Mouse (Mus musculus): Measurements from ENCODE around the gene Cat. TPM values are rescaled to one million over a fixed set of nuclear protein-coding genes. Genes with fewer than 3 reads are reported as not detected.
A peak's percentile ranks its signal among the peaks of the same experiment; 100 is the strongest.

Cat gene
- total and polyA plus RNA-seq, 2 experiments from 2014 or later = 76.8 to 143 TPM

GRCm38 (mm10) chr2:103495633-103496418 is 10.9 kb upstream of the Cat start:
- TF ChIP-seq EP300 (IDR thresholded peaks at IDR 0.05; ENCODE audit: low read depth) (no peak), CTCF (IDR thresholded peaks at IDR 0.05; ENCODE audit: low read depth) (no peak)
- no peak overlapping the region for H3K27ac ChIP-seq (ENCODE audit: low read depth)
- no peaks in the 10 kb centered on the region for H3K4me1 ChIP-seq (ENCODE audit: control insufficient read depth, insufficient read depth)
- no peak for ATAC-seq (ENCODE audit: insufficient read depth, low read depth)
- no peak overlapping the region for H3K4me3 ChIP-seq (ENCODE audit: low read depth, low read length)
- H3K9ac ChIP-seq (replicated peaks; ENCODE audit: low read depth, low read length) = no peak overlapping the region
- no peaks in the 10 kb centered on the region for H3K36me3 ChIP-seq (replicated peaks; ENCODE audit: control insufficient read depth, insufficient read depth, low read length)
- 69% methylated on average over 6 of the region's 6 CpGs for WGBS
- no peak for DNase-seq (ENCODE audit: low spot score)
- no peaks in the 10 kb centered on the region for H3K27me3 ChIP-seq (ENCODE audit: control insufficient read depth, insufficient read depth, low read length)
- H3K4me2 ChIP-seq (ENCODE audit: low read depth, low read length) = no peak overlapping the region
- no peaks in the 10 kb centered on the region for H3K9me3 ChIP-seq (replicated peaks; ENCODE audit: control insufficient read depth, low read length)

DNA sequence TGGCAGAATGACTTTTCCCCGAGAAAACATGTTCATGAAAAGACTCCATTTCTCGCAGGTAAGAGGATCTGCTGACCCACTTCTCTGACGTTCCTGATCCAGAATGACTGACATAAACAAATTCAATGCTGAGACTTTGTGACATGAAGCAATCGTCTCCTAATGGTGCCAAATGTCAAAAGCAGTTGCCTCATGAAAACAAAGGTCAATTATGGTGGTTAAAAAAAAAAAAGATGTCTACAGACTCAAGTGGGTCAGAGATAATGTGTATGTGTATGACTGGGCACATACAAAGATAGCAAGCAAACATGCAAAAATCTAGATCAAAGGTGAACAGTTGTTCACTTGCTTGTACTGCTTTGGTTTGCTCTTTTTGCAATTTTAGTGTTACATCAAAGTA is 8.9 kb upstream of the Cat start:
- Histone ChIP-seq H3K4me3 (ENCODE audit: low read depth, low read length) (no peak overlapping the region), H3K27ac (ENCODE audit: low read depth) (no peak overlapping the region), H3K36me3 (replicated peaks; ENCODE audit: control insufficient read depth, insufficient read depth, low read length) (no peaks in the 10 kb centered on the region), H3K9me3 (replicated peaks; ENCODE audit: control insufficient read depth, low read length) (no peaks in the 10 kb centered on the region), H3K9ac (replicated peaks; ENCODE audit: low read depth, low read length) (no peak overlapping the region), H3K4me1 (ENCODE audit: control insufficient read depth, insufficient read depth) (no peaks in the 10 kb centered on the region), H3K27me3 (ENCODE audit: control insufficient read depth, insufficient read depth, low read length) (no peaks in the 10 kb centered on the region), H3K4me2 (ENCODE audit: low read depth, low read length) (no peak overlapping the region)
- ATAC-seq (ENCODE audit: insufficient read depth, low read depth) = no peak
- no peak for DNase-seq (ENCODE audit: low spot score)
- 64% methylated on average over 4 of the region's 4 CpGs for WGBS
- TF ChIP-seq EP300 (IDR thresholded peaks at IDR 0.05; ENCODE audit: low read depth) = no peak
- no peak for TF ChIP-seq CTCF (IDR thresholded peaks at IDR 0.05; ENCODE audit: low read depth)

GRCm38 (mm10) chr2:103492526-103492925 is 7.6 kb upstream of the Cat start:
- ATAC-seq (ENCODE audit: insufficient read depth, low read depth) = no peak
- Histone ChIP-seq H3K9ac (replicated peaks; ENCODE audit: low read depth, low read length) (no peak overlapping the region), H3K27me3 (ENCODE audit: control insufficient read depth, insufficient read depth, low read length) (no peaks in the 10 kb centered on the region), H3K36me3 (replicated peaks; ENCODE audit: control insufficient read depth, insufficient read depth, low read length) (no peaks in the 10 kb centered on the region), H3K4me3 (ENCODE audit: low read depth, low read length) (no peak overlapping the region), H3K9me3 (replicated peaks; ENCODE audit: control insufficient read depth, low read length) (no peaks in the 10 kb centered on the region), H3K4me2 (ENCODE audit: low read depth, low read length) (no peak overlapping the region), H3K4me1 (ENCODE audit: control insufficient read depth, insufficient read depth) (no peaks in the 10 kb centered on the region), H3K27ac (ENCODE audit: low read depth) (no peak overlapping the region)
- no peak for TF ChIP-seq CTCF (IDR thresholded peaks at IDR 0.05; ENCODE audit: low read depth)
- TF ChIP-seq EP300 (IDR thresholded peaks at IDR 0.05; ENCODE audit: low read depth) = no peak
- DNase-seq (ENCODE audit: low spot score) = no peak
- 81% methylated on average over 4 of the region's 4 CpGs for WGBS

DNA sequence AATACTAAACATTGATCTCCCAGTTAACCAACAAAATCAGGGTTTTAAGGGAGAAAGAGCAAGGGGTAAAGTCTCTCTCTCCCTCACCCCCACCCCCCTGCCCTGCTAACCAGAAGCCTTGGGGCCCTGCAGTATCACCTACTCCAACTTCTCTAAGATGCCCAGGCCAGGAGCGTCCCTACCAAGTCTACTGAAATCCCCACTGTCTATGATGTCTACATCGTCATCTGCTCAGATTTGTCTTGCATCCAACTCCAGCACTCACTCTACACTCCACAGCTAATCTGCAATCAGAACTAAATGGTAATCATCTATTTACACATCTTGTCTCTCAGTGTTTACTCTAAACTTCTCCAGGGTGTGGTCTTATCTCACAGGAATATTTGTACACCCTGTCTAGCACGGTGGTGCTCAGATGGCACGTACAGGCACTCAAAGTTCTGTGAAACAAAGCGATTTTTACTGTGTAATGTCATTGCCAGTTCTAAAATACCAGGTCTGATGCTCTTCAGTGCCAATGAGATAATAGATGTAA is 907 bp downstream of the Cat start:
- WGBS = 17% methylated on average over 5 of the region's 5 CpGs
- no peak for ATAC-seq (ENCODE audit: insufficient read depth, low read depth)
- no peak for DNase-seq (ENCODE audit: low spot score)

GRCm38 (mm10) chr2:103483289-103483985 is 1.5 kb downstream of the Cat start:
- TF ChIP-seq EP300 (IDR thresholded peaks at IDR 0.05; ENCODE audit: low read depth) (no peak), CTCF (IDR thresholded peaks at IDR 0.05; ENCODE audit: low read depth) (no peak)
- peak overlapping the region; percentile 85 for H3K4me2 ChIP-seq (ENCODE audit: low read depth, low read length)
- peak overlapping the region; percentile 88 for H3K4me3 ChIP-seq (ENCODE audit: low read depth, low read length)
- WGBS = 54% methylated on average over 7 of the region's 7 CpGs
- H3K36me3 ChIP-seq (replicated peaks; ENCODE audit: control insufficient read depth, insufficient read depth, low read length) = no peaks in the 10 kb centered on the region
- DNase-seq (ENCODE audit: low spot score) = no peak
- H3K9me3 ChIP-seq (replicated peaks; ENCODE audit: control insufficient read depth, low read length) = no peaks in the 10 kb centered on the region
- ATAC-seq (ENCODE audit: insufficient read depth, low read depth) = no peak
- no peaks in the 10 kb centered on the region for H3K27me3 ChIP-seq (ENCODE audit: control insufficient read depth, insufficient read depth, low read length)
- peaks cover 14% of the 10 kb centered on the region for H3K4me1 ChIP-seq (ENCODE audit: control insufficient read depth, insufficient read depth)
- H3K9ac ChIP-seq (replicated peaks; ENCODE audit: low read depth, low read length) = 0 out of 2 replicates have a peak overlapping the region, but pooled peaks have one; percentile 93
- peak overlapping the region; percentile 99; the same call in 1 of the 2 replicates for H3K27ac ChIP-seq (ENCODE audit: low read depth)

More for the DNA sequence above, 907 bp downstream of the Cat start:
- peak overlapping the region; percentile 93 for H3K9ac ChIP-seq (replicated peaks; ENCODE audit: low read depth, low read length)
- no peaks in the 10 kb centered on the region for H3K36me3 ChIP-seq (replicated peaks; ENCODE audit: control insufficient read depth, insufficient read depth, low read length)
- H3K27me3 ChIP-seq (ENCODE audit: control insufficient read depth, insufficient read depth, low read length) = no peaks in the 10 kb centered on the region
- no peaks in the 10 kb centered on the region for H3K9me3 ChIP-seq (replicated peaks; ENCODE audit: control insufficient read depth, low read length)
- TF ChIP-seq EP300 (IDR thresholded peaks at IDR 0.05; ENCODE audit: low read depth) (no peak), CTCF (IDR thresholded peaks at IDR 0.05; ENCODE audit: low read depth) (no peak)
- H3K4me2 ChIP-seq (ENCODE audit: low read depth, low read length) = peak overlapping the region; percentile 85
- peak overlapping the region; percentile 99 for H3K27ac ChIP-seq (ENCODE audit: low read depth)
- H3K4me3 ChIP-seq (ENCODE audit: low read depth, low read length) = peak overlapping the region; percentile 88
- peaks cover 14% of the 10 kb centered on the region for H3K4me1 ChIP-seq (ENCODE audit: control insufficient read depth, insufficient read depth)
